Mouse (Mus musculus) Patski (cell line): ENCODE results near the gene Lenep. TPM values are rescaled to one million over a fixed set of nuclear protein-coding genes. Genes with fewer than 3 reads are reported as not detected.

Source experiments
- ATAC-seq: fragments of 100-300 bp; one replicate; pipeline ENCODE4 v1.8.0; 2021
- CTCF ChIA-PET: fragments of 350-600 bp; sonication (Branson Sonifier 250); formaldehyde crosslinking; loops from one replicate; lab custom pipeline; 2022; ENCODE audit warnings: inconsistent platforms; lab: Charles Lee
- POLR2A ChIA-PET: fragments of 350-600 bp; sonication (Branson Sonifier 250); formaldehyde crosslinking; loops from one replicate; lab custom pipeline; 2022; ENCODE audit warnings: antibody characterized with exemption, inconsistent platforms; lab: Charles Lee
- DNase-seq: peaks from one replicate; pipeline ENCODE4 v3.0.0-alpha.2; 2011; ENCODE audit warnings: low read depth, low spot score
- H3K27me3 ChIP-seq: fragments of 371-371 bp; one replicate; pipeline ENCODE4 v1.5.1; 2021
- CTCF ChIP-seq: fragments of 100-300 bp; IDR thresholded peaks from one replicate; pipeline ENCODE4 v1.5.1; 2021
- in situ Hi-C: fragments of 300-500 bp; cut with MboI; formaldehyde crosslinking; loops from 3 replicates; pipeline ENCODE4 v1.11.1; 2018; ENCODE audit warnings: low pct_unique_long_range_greater_than_20kb, mixed read lengths
- polyA plus RNA-seq: library from polyadenylated mRNA; unstranded; gene quantifications from one replicate; pipeline ENCODE4 v1.2.3, GENCODE M21; 2021

The Lenep gene
- polyA plus RNA-seq, 1 experiment from 2014 or later, result not detected

DNA sequence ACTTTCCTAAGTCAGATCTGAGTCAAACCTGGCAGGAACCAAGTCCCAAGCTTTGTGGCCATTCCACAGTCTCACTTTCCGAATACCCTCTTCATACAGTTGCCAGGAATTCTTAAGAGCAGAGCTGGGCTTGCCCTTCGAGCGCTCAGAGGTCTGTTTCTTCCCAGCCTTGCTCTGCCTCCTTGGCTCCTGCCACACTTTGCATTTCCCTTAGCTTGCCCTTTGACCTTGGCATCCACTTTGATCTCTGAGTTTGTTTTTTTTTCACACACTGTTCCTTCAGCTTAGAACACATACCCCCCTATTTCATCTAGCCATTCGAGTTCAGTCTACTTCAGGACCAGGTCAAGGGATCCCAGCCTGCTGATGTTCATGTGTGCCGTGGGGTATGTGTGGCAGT is 51.3 kb downstream of the Lenep start:
- POLR2A ChIA-PET, result interaction anchor here (0.6 to 1.7 kb wide), 6 partner anchors 13 to 146 kb away, joined by 3 to 7 read pairs (median 4); no protein-coding TSS in a partner anchor
- no peak for DNase-seq
- in situ Hi-C loops, result loop anchor here (5.0 kb wide), 1 partner anchor 34 kb away; no protein-coding TSS in a partner anchor

More for the DNA sequence above, 51.3 kb downstream of the Lenep start:
- no peak for TF ChIP-seq CTCF
- ATAC-seq, result no peak
- CTCF ChIA-PET, result interaction anchor here (2.0 to 5.8 kb wide), 2 partner anchors 11 to 34 kb away, joined by 7 to 34 read pairs; no protein-coding TSS in a partner anchor
- H3K27me3 ChIP-seq, result no peaks in the 10 kb centered on the region

Other genes starting within 250 kb of the Lenep start
- gene Hcn3, start 242.6 kb downstream of the Lenep start, polyA plus RNA-seq, result 6.2 TPM
- gene Clk2, start 238.0 kb downstream of the Lenep start, polyA plus RNA-seq, result 74.8 TPM
- 175 TPM for gene Scamp3, start 225.3 kb downstream of the Lenep start, polyA plus RNA-seq
- 37.6 TPM for gene Fam189b, start 219.7 kb downstream of the Lenep start, polyA plus RNA-seq
- 141 TPM for gene Gba, start 199.9 kb downstream of the Lenep start, polyA plus RNA-seq
- gene Thbs3, start 187.6 kb downstream of the Lenep start, polyA plus RNA-seq, result 86.6 TPM
- 215 TPM for gene Mtx1, start 175.7 kb downstream of the Lenep start, polyA plus RNA-seq
- gene Muc1, start 173.7 kb downstream of the Lenep start, polyA plus RNA-seq, result 10.3 TPM
- 236 TPM for gene Krtcap2, start 156.8 kb downstream of the Lenep start, polyA plus RNA-seq
- 57.5 TPM for gene Trim46, start 156.5 kb downstream of the Lenep start, polyA plus RNA-seq
- 104 TPM for gene Dpm3, start 143.4 kb downstream of the Lenep start, polyA plus RNA-seq
- 88.3 TPM for gene Slc50a1, start 132.2 kb downstream of the Lenep start, polyA plus RNA-seq
- gene Efna1, start 121.7 kb downstream of the Lenep start, polyA plus RNA-seq, result 97.1 TPM
- gene Efna3, start 79.8 kb downstream of the Lenep start, polyA plus RNA-seq, result 9.4 TPM
- gene Efna4, start 64.8 kb downstream of the Lenep start, polyA plus RNA-seq, result 48.7 TPM
- 226 TPM for gene Adam15, start 52.8 kb downstream of the Lenep start, polyA plus RNA-seq
- gene Dcst2, start 40.8 kb downstream of the Lenep start, polyA plus RNA-seq, result 0.06 TPM
- 1.3 TPM for gene Dcst1, start 37.5 kb downstream of the Lenep start, polyA plus RNA-seq
- gene Zbtb7b, start 8.0 kb downstream of the Lenep start, polyA plus RNA-seq, result 73.7 TPM
- gene Flad1, start 9.1 kb upstream of the Lenep start, polyA plus RNA-seq, result 40.6 TPM
- gene Cks1b, start 15.6 kb upstream of the Lenep start, polyA plus RNA-seq, result 162 TPM
- 174 TPM for gene Shc1, start 15.7 kb upstream of the Lenep start, polyA plus RNA-seq
- 68.4 TPM for gene Pygo2, start 27.4 kb upstream of the Lenep start, polyA plus RNA-seq
- 354 TPM for gene Pbxip1, start 33.9 kb upstream of the Lenep start, polyA plus RNA-seq
- gene Pmvk, start 51.7 kb upstream of the Lenep start, polyA plus RNA-seq, result 40.7 TPM
- gene Kcnn3, start 117.4 kb upstream of the Lenep start, polyA plus RNA-seq, result 0.04 TPM